Mouse (Mus musculus): Measurements from ENCODE around the gene Mrpl52.
A peak's percentile ranks its signal among the peaks of the same experiment; 100 is the strongest.

The Mrpl52 gene

GRCm38 (mm10) chr14:54472671-54473070 is 46.0 kb downstream of the Mrpl52 start:
- peak in 1 of 2 experiments; percentile 22 for DNase-seq

GRCm38 (mm10) chr14:54474744-54475143 is 48.0 kb downstream of the Mrpl52 start:
- no peak for DNase-seq

GRCm38 (mm10) chr14:54475941-54476844 is 49.5 kb downstream of the Mrpl52 start, which contains the start of gene Rem2:
Gene Rem2 (plus strand): TSS chr14:54476100.
- peak; percentile 69 to 76 for DNase-seq

GRCm38 (mm10) chr14:54477172-54477909 is 50.6 kb downstream of the Mrpl52 start:
- DNase-seq = no peak

Measured in kidney, postnatal 25 days (tissue).